Mouse (Mus musculus): ENCODE measurements around the gene Pou5f1.

Gene Pou5f1

GRCm38 (mm10) chr17:35512916-35513626 lies 7.3 kb downstream of the Pou5f1 start:
- no peak for DNase-seq (ENCODE audit: inconsistent age in 2 of 2, low spot score in 1 of 2)

GRCm38 (mm10) chr17:35513886-35514285 lies 8.1 kb downstream of the Pou5f1 start:
- DNase-seq (ENCODE audit: inconsistent age in 2 of 2, low spot score in 1 of 2), result peak; percentile 60 to 88

GRCm38 (mm10) chr17:35514756-35515155 lies 8.9 kb downstream of the Pou5f1 start:
- DNase-seq (ENCODE audit: inconsistent age in 2 of 2, low spot score in 1 of 2), result no peak

GRCm38 (mm10) chr17:35515911-35516640 lies 10.3 kb downstream of the Pou5f1 start:
- peak in 1 of 2 experiments; percentile 40 for DNase-seq (ENCODE audit: inconsistent age in 2 of 2, low spot score in 1 of 2)

GRCm38 (mm10) chr17:35516652-35517500 lies 11.1 kb downstream of the Pou5f1 start, which contains the start of the genes Tcf19 and Cchcr1:
Tcf19 (minus strand) TSS chr17:35516824.
Cchcr1 (plus strand) TSS chr17:35517100.
- DNase-seq (ENCODE audit: inconsistent age in 2 of 2, low spot score in 1 of 2), result peak; percentile 98 to 99

GRCm38 (mm10) chr17:35517526-35517925 lies 11.7 kb downstream of the Pou5f1 start:
- peak in 1 of 2 experiments; percentile 54 for DNase-seq (ENCODE audit: inconsistent age in 2 of 2, low spot score in 1 of 2)

GRCm38 (mm10) chr17:35524354-35524753 lies 18.5 kb downstream of the Pou5f1 start:
- DNase-seq (ENCODE audit: inconsistent age in 2 of 2, low spot score in 1 of 2), result no peak

GRCm38 (mm10) chr17:35526644-35527043 lies 20.8 kb downstream of the Pou5f1 start:
- no peak for DNase-seq (ENCODE audit: inconsistent age in 2 of 2, low spot score in 1 of 2)

GRCm38 (mm10) chr17:35532360-35532759 lies 26.5 kb downstream of the Pou5f1 start:
- no peak for DNase-seq (ENCODE audit: inconsistent age in 2 of 2, low spot score in 1 of 2)

- DNase-seq (ENCODE audit: inconsistent age in 2 of 2, low spot score in 1 of 2), result no peak
These were observed 27.1 kb downstream of the Pou5f1 start, which contains the start of gene Psors1c2 for GRCm38 (mm10) chr17:35532901-35533300. Psors1c2 (plus strand) TSS chr17:35533201.

- DNase-seq (ENCODE audit: inconsistent age in 2 of 2, low spot score in 1 of 2), result peak; percentile 70 to 90
These were observed 28.5 kb downstream of the Pou5f1 start for GRCm38 (mm10) chr17:35534343-35534742.

- DNase-seq (ENCODE audit: inconsistent age in 2 of 2, low spot score in 1 of 2), result no peak
These were observed 31.6 kb downstream of the Pou5f1 start for GRCm38 (mm10) chr17:35537421-35537820.

GRCm38 (mm10) chr17:35538476-35538875 lies 32.7 kb downstream of the Pou5f1 start:
- no peak for DNase-seq (ENCODE audit: inconsistent age in 2 of 2, low spot score in 1 of 2)

GRCm38 (mm10) chr17:35539540-35539939 lies 33.7 kb downstream of the Pou5f1 start:
- no peak for DNase-seq (ENCODE audit: inconsistent age in 2 of 2, low spot score in 1 of 2)

- no peak for DNase-seq (ENCODE audit: inconsistent age in 2 of 2, low spot score in 1 of 2)
These were observed 37.1 kb downstream of the Pou5f1 start for GRCm38 (mm10) chr17:35542761-35543411.

GRCm38 (mm10) chr17:35543412-35543861 lies 37.6 kb downstream of the Pou5f1 start:
- no peak for DNase-seq (ENCODE audit: inconsistent age in 2 of 2, low spot score in 1 of 2)

- no peak for DNase-seq (ENCODE audit: inconsistent age in 2 of 2, low spot score in 1 of 2)
These were observed 38.2 kb downstream of the Pou5f1 start for GRCm38 (mm10) chr17:35544001-35544400.

- peak; percentile 38 to 83 for DNase-seq (ENCODE audit: inconsistent age in 2 of 2, low spot score in 1 of 2)
These were observed 38.9 kb downstream of the Pou5f1 start for GRCm38 (mm10) chr17:35544680-35545079.

GRCm38 (mm10) chr17:35547465-35547864 lies 41.6 kb downstream of the Pou5f1 start:
- DNase-seq (ENCODE audit: inconsistent age in 2 of 2, low spot score in 1 of 2), result no peak

GRCm38 (mm10) chr17:35548636-35549035 lies 42.8 kb downstream of the Pou5f1 start:
- no peak for DNase-seq (ENCODE audit: inconsistent age in 2 of 2, low spot score in 1 of 2)

All from adrenal gland, adult (tissue).